In the genomic region with DNA sequence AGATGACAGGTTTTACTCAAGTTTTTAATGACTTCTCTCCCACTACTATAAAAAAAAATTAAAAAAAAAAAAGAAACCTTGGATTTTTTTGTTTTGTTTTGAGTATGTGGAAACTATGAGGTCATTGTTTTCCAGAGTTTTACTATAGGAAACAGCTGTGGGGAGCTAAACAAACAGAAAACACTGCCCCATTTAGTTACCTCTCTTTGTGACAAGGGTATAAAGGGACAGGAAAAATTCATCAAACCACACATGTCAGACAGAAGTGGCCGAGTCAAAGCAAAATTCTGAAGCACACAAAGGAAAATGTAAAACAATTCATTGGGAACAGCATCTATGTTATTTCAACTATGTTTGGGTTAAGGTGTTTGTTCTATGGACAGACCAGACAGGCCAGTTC, we compare ENCODE assay signal across 26 mouse cellular contexts. TPM values are rescaled to one million over a fixed set of nuclear protein-coding genes. Genes with fewer than 3 reads are reported as not detected.
DNase-seq lines count a peak whose midpoint lies in the region; ATAC-seq and TF ChIP-seq lines count a peak whose summit lies in the region.
"Had no signal": no experiment of that assay in that cellular context is flagged by ENCODE, and none has a peak within 500 bp of the region (broad histone marks: within the 10 kb centered on the region; RNA-seq: fewer than 3 reads in every experiment).

No protein-coding gene starts in this region.

- no peak for TF ChIP-seq CTCF in gastrocnemius, adult 2 months (IDR thresholded peaks at IDR 0.05)
- TF ChIP-seq CTCF in lung, postnatal 0 days (IDR thresholded peaks at IDR 0.05) = no peak

- DNase-seq in gastrocnemius, adult 2 months = no peak
- no peak for DNase-seq in gastrocnemius, postnatal 14 days
- DNase-seq in lung, postnatal 0 days (ENCODE audit: low spot score) = peak; percentile 74
- no peak for DNase-seq in lung, postnatal 25 days (ENCODE audit: low spot score)
- DNase-seq: adrenal gland, adult 8-10 months; cerebellum, adult 18-20 months; cerebellum, postnatal 25 days; forebrain, postnatal 0 days; kidney, postnatal 4 days; liver; midbrain, embryonic 14.5 days had no signal

- ATAC-seq in kidney, embryonic 15.5 days (replicated peaks; ENCODE audit: low FRiP score) = no peak
- ATAC-seq in kidney, embryonic 16.5 days (ENCODE audit: low FRiP score, low TSS enrichment) = no peak
- peak; percentile 86 for ATAC-seq in lung, postnatal 0 days
- ATAC-seq in megakaryocyte progenitor cell, adult 5-6 weeks (replicated peaks; ENCODE audit: poor library complexity) = no peak
- ATAC-seq: activated CD4-positive, CD25-positive, alpha-beta regulatory T cell, adult 4 months; forebrain, postnatal 0 days; intestine, postnatal 0 days had no signal

- H3K4me1 ChIP-seq in kidney, embryonic 15.5 days = peaks cover 12% of the 10 kb centered on the region; the same call in 1 of the 2 replicates
- H3K4me1 ChIP-seq in kidney, embryonic 16.5 days (ENCODE audit: insufficient read depth, low read length) = 0 out of 2 replicates have a peak, but pooled peaks cover 3% of the 10 kb centered on the region
- peaks cover 4% of the 10 kb centered on the region; the same call in 1 of the 2 replicates for H3K4me1 ChIP-seq in lung, postnatal 0 days (ENCODE audit: insufficient read depth, low read depth, low read length)
- H3K4me1 ChIP-seq: limb, embryonic 10.5 days had no signal

- peak overlapping the region; percentile 20; the same call in 1 of the 2 replicates for H3K27ac ChIP-seq in gastrocnemius, adult 2 months
- 0 out of 2 replicates have a peak overlapping the region, but pooled peaks have one; percentile 27 for H3K27ac ChIP-seq in kidney, embryonic 15.5 days
- H3K27ac ChIP-seq in kidney, embryonic 16.5 days (ENCODE audit: low read length) = no peak overlapping the region
- 0 out of 2 replicates have a peak overlapping the region, but pooled peaks have one; percentile 47 for H3K27ac ChIP-seq in lung, postnatal 0 days (ENCODE audit: low read length)
- H3K27ac ChIP-seq: heart, embryonic 10.5 days; hindbrain, embryonic 12.5 days; limb, embryonic 10.5 days; liver, embryonic 15.5 days; neural tube, embryonic 12.5 days had no signal

- H3K4me2 ChIP-seq in kidney, embryonic 15.5 days = no peak overlapping the region
- no peak overlapping the region for H3K4me2 ChIP-seq in kidney, embryonic 16.5 days (replicated peaks; ENCODE audit: low read depth, low read length)
- no peak overlapping the region for H3K4me2 ChIP-seq in lung, postnatal 0 days (replicated peaks; ENCODE audit: low read depth, low read length)
- H3K4me2 ChIP-seq: hindbrain, embryonic 12.5 days; liver, embryonic 15.5 days; neural tube, embryonic 12.5 days had no signal

- H3K4me3 ChIP-seq in gastrocnemius, adult 2 months = no peak overlapping the region
- no peak overlapping the region for H3K4me3 ChIP-seq in kidney, embryonic 15.5 days (replicated peaks)
- no peak overlapping the region for H3K4me3 ChIP-seq in kidney, embryonic 16.5 days (ENCODE audit: low read length)
- no peak overlapping the region for H3K4me3 ChIP-seq in lung, postnatal 0 days (ENCODE audit: low read depth, low read length)
- H3K4me3 ChIP-seq: heart, embryonic 10.5 days; hindbrain, embryonic 12.5 days; limb, embryonic 10.5 days; liver, embryonic 15.5 days; neural tube, embryonic 12.5 days had no signal

- no peak overlapping the region for H3K9ac ChIP-seq in kidney, embryonic 15.5 days
- H3K9ac ChIP-seq in kidney, embryonic 16.5 days (replicated peaks; ENCODE audit: low read length) = no peak overlapping the region
- H3K9ac ChIP-seq in lung, postnatal 0 days (replicated peaks; ENCODE audit: low read depth) = no peak overlapping the region
- H3K9ac ChIP-seq: forebrain, postnatal 0 days; hindbrain, embryonic 12.5 days; liver, embryonic 15.5 days; neural tube, embryonic 12.5 days had no signal

- WGBS in kidney, embryonic 15.5 days = 64% methylated on average over 1 of the region's 1 CpGs
- WGBS in kidney, embryonic 16.5 days = 50% methylated on average over 1 of the region's 1 CpGs
- WGBS in lung, postnatal 0 days = 25% methylated on average over 1 of the region's 1 CpGs

- TF ChIP-seq EP300 in lung, postnatal 0 days (IDR thresholded peaks at IDR 0.05) = peak; percentile 35; the same call in 1 of the 2 replicates

- intact Hi-C loops in gastrocnemius, adult 2 months (cut with DNase I) = no loop called here
- intact Hi-C loops in gastrocnemius, postnatal 14 days (cut with DNase I; ENCODE audit: low total_unique reads) = no loop called here

- H3K36me3 ChIP-seq in kidney, embryonic 15.5 days = no peaks in the 10 kb centered on the region
- no peaks in the 10 kb centered on the region for H3K36me3 ChIP-seq in kidney, embryonic 16.5 days (ENCODE audit: insufficient read depth, low read length)
- no peaks in the 10 kb centered on the region for H3K36me3 ChIP-seq in lung, postnatal 0 days (ENCODE audit: insufficient read depth, low read length)
- H3K36me3 ChIP-seq: heart, embryonic 10.5 days; hindbrain, embryonic 12.5 days; liver, embryonic 15.5 days; neural tube, embryonic 12.5 days had no signal

- no peaks in the 10 kb centered on the region for H3K27me3 ChIP-seq in kidney, embryonic 15.5 days
- no peaks in the 10 kb centered on the region for H3K27me3 ChIP-seq in kidney, embryonic 16.5 days (ENCODE audit: insufficient read depth, low read length)
- no peaks in the 10 kb centered on the region for H3K27me3 ChIP-seq in lung, postnatal 0 days (replicated peaks; ENCODE audit: insufficient read depth, low read length)
- H3K27me3 ChIP-seq: hindbrain, embryonic 12.5 days; liver, embryonic 15.5 days; neural tube, embryonic 12.5 days had no signal

- no peaks in the 10 kb centered on the region for H3K9me3 ChIP-seq in kidney, embryonic 15.5 days (replicated peaks)
- no peaks in the 10 kb centered on the region for H3K9me3 ChIP-seq in kidney, embryonic 16.5 days (ENCODE audit: low read length)
- H3K9me3 ChIP-seq in lung, postnatal 0 days (ENCODE audit: low read length) = no peaks in the 10 kb centered on the region
- H3K9me3 ChIP-seq: heart, embryonic 10.5 days; hindbrain, embryonic 12.5 days; limb, embryonic 10.5 days; liver, embryonic 15.5 days; neural tube, embryonic 12.5 days had no signal

RNA-seq across cellular contexts. Expression of gene Usp31, which starts 9.5 kb away (rescaled TPM):
- 1 to 10 TPM; 7.7 to 8.6 TPM for total RNA-seq in gastrocnemius, adult 2 months (2021)
- 1 to 10 TPM; 4.3 to 4.6 TPM for total RNA-seq in gastrocnemius, postnatal 14 days (2021)
- polyA plus RNA-seq in kidney, embryonic 15.5 days (2015; fragmentation: Nextera tagmentation; extraction: Ambion mirVana) = 1.9 and 2.0 TPM in 2 replicates
- polyA plus RNA-seq in kidney, embryonic 16.5 days (2015; fragmentation: Nextera tagmentation; extraction: Ambion mirVana) = 2.0 and 2.1 TPM in 2 replicates
- polyA plus RNA-seq in lung, postnatal 0 days (2015; fragmentation: Nextera tagmentation; extraction: Ambion mirVana) = 1.5 and 1.6 TPM in 2 replicates
- total RNA-seq in megakaryocyte progenitor cell, adult 5-6 weeks (2015) = 10.9 and 11.4 TPM in 2 replicates
- total RNA-seq in megakaryocyte progenitor cell, adult 5-6 weeks (2017) = 7.7 and 7.9 TPM in 2 replicates

RNA-seq across cellular contexts. Expression of gene Scnn1g, which starts 36.7 kb away (rescaled TPM):
- not detected for total RNA-seq in gastrocnemius, adult 2 months (2021)
- not detected for total RNA-seq in gastrocnemius, postnatal 14 days (2021)
- polyA plus RNA-seq in kidney, embryonic 15.5 days (2015; fragmentation: Nextera tagmentation; extraction: Ambion mirVana) = 22.0 and 23.0 TPM in 2 replicates
- 38.7 and 40.7 TPM in 2 replicates for polyA plus RNA-seq in kidney, embryonic 16.5 days (2015; fragmentation: Nextera tagmentation; extraction: Ambion mirVana)
- polyA plus RNA-seq in lung, postnatal 0 days (2015; fragmentation: Nextera tagmentation; extraction: Ambion mirVana) = 120 and 139 TPM in 2 replicates
- not detected in 2 replicates for total RNA-seq in megakaryocyte progenitor cell, adult 5-6 weeks (2015)
- not detected in 2 replicates for total RNA-seq in megakaryocyte progenitor cell, adult 5-6 weeks (2017)
- total RNA-seq: gastrocnemius, postnatal 4 days; heart, postnatal 25 days; megakaryocyte-erythroid progenitor cell, adult 5-6 weeks; MEL had no signal
- polyA plus RNA-seq: activated CD4-positive, CD25-positive, alpha-beta regulatory T cell, adult 4 months; forebrain, embryonic 11.5 days; forebrain, postnatal 0 days; limb, embryonic 10.5 days; liver, embryonic 15.5 days; midbrain, embryonic 14.5 days had no signal
